Mouse (Mus musculus) right cerebral cortex, postnatal 10 days (tissue): ENCODE data around the gene Ppp6r3.
A peak's percentile ranks its signal among the peaks of the same experiment; 100 is the strongest.
"Not testable (repeated sequence)": the region's sequence is repeated elsewhere in the genome, so short reads cannot be mapped to it uniquely, and the experiment has no call there.

Source experiments
- DNase-seq, 2 experiments: peaks; one replicate each; pipeline ENCODE4 v3.0.0; 2021; ENCODE audit warnings: low spot score in 2 of 2

Gene Ppp6r3

GRCm38 (mm10) chr19:3576451-3577264 is 1.1 kb upstream of the Ppp6r3 start:
- no peak for DNase-seq

DNA sequence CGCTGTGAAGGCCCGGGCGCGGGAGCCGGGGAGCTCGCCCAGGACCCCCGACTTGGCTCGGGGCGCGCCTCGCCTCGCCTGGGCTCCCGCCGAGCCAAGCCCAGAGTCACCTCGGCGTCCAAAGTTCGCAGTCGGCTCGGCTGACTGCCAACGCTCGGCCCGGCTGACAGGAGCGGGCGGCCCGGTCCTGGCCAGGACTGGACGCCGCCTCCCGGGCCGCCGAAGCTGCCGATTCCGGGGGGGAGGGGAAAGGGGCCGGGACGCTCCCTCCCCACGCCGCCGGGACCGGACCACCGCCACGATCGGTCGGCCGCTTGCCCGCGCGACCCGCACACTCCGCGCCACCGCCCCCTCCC is 295 bp downstream of the Ppp6r3 start:
- DNase-seq = peak in 1 of 2 experiments; percentile 79

DNA sequence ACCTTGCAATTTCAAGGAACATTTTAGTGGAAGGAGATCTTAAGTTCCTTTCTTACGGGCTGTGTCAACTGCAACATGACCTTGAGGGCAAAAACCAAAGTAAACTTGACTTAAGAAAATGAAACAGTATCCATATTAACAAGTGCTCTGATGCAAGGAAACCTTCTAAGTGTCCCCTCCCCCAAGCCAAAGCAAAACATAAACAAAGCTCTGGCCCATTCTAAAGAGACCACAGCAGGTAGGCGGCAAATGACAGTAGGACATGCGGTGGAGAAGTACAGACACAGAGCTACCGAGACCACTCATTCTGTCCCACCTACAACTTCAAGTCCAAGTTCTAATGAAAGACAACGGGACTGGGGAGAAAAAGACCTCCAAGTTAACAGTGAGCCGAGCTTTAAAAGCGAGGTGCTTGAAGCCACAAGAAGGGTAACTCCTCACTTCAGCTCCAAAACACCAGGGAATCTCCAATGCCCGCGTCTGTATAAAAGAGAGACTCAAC is 905 bp downstream of the Ppp6r3 start:
- DNase-seq = no peak

DNA sequence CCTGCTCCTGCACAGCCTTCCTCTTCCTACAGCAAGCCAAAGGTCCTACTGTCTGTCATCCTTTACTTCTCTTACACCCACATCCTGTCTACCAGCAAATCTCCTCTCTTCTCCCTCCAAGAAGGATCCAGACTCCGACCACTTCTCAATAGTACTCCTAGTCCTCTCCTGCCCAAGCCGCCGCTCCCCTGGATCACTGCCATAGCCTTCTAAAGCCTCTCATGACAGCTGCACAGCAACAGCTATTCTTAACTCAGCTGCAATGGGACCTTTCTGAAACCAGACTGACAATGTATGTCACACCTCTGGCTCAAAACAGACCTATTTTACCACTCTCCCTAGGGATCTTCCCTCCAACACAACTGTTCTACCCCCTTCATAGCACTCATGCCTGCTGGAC is 11.2 kb downstream of the Ppp6r3 start:
- DNase-seq = no peak

DNA sequence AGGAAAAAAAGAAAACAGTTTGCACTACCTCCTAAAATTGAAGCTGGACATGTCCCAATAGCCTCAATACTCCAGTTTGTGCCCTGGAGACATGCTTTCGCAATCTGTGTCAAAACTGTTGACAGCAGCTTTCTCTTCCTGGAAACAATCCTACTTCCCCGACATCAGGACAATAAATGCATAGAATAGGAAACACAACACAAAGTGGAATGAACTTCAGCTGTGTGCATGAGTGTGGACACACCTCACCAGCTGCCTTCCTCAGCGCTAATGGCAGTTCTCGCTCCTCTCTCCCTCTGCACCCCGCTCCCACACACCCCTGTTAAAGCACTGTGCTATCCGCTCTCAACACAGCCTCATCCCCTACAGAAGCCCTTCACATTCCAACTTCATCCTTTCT is 12.8 kb downstream of the Ppp6r3 start:
- DNase-seq = no peak

- no peak for DNase-seq
Measured at GRCm38 (mm10) chr19:3562298-3562697, 13.3 kb downstream of the Ppp6r3 start.

- DNase-seq = no peak
Measured at GRCm38 (mm10) chr19:3556169-3556827, 19.3 kb downstream of the Ppp6r3 start.

- no peak for DNase-seq
Measured at GRCm38 (mm10) chr19:3554785-3555184, 20.8 kb downstream of the Ppp6r3 start.

GRCm38 (mm10) chr19:3551573-3552159 is 23.9 kb downstream of the Ppp6r3 start:
- no peak for DNase-seq

DNA sequence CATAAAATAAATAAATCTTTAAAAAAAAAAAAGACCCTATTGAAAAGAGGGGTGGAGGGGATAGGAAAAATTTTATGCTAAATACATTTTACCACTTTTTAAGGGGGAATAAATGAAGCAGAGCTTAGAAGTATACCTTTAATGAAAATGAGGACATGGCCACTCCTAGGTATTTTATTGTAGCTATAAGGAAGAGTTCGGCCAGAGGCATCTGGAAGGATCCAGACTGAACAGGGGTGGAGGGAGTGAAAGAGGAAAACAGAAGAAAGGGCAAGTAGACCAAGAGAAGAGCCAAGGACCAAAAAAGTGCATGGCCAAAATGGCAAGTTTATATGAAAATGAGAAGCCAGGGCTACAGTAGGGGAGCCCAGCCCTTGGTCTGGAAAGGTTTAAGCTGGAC is 25.4 kb downstream of the Ppp6r3 start:
- no peak for DNase-seq

- no peak for DNase-seq
Measured at GRCm38 (mm10) chr19:3549263-3549662, 26.3 kb downstream of the Ppp6r3 start.

GRCm38 (mm10) chr19:3548311-3548710 is 27.2 kb downstream of the Ppp6r3 start:
- no peak for DNase-seq

- DNase-seq = no peak
Measured at GRCm38 (mm10) chr19:3544995-3545394, 30.6 kb downstream of the Ppp6r3 start.

DNA sequence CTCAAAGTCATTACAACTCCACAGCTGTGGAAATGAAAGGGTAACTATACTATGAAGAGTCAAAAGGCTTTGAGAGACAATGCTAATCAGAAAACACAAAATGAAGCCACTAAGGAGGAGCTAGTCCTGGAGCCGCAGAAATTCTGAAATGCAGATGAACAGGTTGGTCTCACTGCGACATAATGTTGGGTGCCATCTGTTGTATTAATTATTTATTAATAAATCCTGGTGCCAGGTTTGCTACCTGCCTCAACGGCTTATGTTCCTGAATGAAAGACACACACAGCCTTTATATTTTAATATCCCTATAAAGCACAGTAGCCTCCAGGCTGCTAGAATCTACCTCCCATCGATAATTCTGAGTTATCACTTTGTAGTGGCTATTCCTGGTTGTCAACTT is 33.0 kb downstream of the Ppp6r3 start:
- no peak for DNase-seq

- DNase-seq = no peak
Measured at GRCm38 (mm10) chr19:3540997-3541396, 34.6 kb downstream of the Ppp6r3 start.

DNA sequence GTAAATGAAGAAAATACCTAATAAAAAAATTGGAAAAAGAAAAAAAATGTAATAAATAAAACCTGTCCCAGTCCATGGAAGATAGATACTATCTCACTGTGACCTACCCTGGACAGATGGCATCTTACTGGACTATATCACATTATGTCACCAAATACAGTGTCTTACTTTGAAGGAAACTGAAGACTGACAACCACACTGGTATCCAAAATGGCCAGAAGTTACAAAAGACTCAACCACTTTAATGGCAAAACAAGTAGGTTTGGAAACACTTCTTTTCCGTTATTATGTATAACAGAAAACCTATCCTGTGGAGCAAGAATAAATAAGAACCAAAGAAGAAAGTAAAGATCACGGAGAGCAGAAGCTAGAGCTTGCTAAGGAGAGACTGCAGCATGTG is 35.3 kb downstream of the Ppp6r3 start:
- DNase-seq = no peak

GRCm38 (mm10) chr19:3539456-3539855 is 36.1 kb downstream of the Ppp6r3 start:
- DNase-seq = no peak

- no peak for DNase-seq
Measured at GRCm38 (mm10) chr19:3537658-3538057, 37.9 kb downstream of the Ppp6r3 start.

DNA sequence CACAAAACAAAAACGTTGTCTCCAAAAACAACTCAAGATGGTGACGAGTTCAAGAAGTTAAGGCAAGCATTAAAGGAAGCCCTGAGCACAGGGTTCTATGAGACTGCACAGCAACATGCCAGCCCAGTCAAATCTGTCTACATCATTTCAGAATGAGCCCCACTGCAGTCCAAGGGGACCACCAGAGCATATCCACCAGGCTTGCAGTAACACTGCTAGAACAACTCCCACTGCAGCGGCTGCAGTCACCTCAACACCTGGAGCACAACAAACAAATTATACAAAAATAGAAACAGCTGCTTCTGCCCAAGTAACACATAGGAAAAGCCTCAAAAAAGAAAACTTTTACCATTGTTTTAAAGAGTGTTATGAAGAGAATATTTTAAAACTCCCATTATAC is 40.6 kb downstream of the Ppp6r3 start:
- DNase-seq = no peak

DNA sequence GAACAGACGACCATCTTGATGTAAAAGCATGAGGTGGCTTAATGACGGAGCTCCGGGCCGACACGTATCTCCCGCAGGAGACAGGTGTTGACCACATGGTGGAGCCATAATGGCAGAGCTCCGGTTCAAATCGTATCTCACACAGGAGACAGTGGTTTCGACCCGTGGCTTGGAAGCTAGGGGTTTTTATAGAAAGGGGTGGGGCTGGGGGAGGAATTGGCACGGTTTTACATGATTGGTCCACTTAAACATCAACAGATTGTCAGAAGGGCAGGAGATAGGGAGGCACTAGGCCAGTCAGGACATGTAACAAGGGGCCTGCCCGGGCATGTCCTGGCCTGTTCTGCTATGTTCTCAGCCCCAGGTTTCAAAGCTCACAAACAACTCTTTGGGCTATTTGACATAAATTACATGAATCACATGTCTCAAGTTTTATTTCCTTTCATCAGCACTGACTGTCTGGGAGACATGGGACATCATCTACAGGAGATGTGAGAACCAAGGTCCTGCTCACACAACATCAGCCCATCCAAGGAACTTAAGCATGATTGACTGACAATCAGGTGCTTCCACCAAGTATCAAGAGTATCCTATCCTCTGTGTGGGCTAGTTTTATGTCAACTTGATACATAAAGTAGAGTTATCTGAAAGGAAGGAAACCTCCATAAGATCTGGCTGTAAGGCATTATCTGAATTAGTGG is 42.1 kb downstream of the Ppp6r3 start:
- not testable (repeated sequence) for DNase-seq

GRCm38 (mm10) chr19:3532717-3533260 is 42.8 kb downstream of the Ppp6r3 start:
- DNase-seq = no peak

DNA sequence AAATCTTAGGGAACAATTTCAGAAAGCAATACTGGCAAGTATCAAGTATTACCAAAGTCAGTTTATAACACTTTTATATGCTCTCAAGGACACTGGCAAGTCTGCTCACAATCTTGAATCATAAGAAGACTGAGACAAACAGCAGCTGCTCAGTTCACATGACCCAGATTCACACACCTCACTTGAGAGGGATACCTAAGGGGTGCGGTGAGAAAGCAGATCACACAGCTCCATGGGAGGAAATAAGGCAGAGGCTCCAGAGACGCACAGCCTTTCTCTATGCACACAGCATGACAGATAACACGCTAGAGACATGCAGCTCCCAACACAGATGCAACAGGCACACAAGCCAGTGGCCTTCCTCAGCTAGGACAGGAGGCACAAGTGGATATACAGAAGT is 45.8 kb downstream of the Ppp6r3 start:
- no peak for DNase-seq
